8 mouse cellular contexts compared by ENCODE assay signal in genomic region chr4:45949109-45949848, GRCm38 (mm10). TPM values are rescaled to one million over a fixed set of nuclear protein-coding genes. Genes with fewer than 3 reads are reported as not detected.
DNase-seq lines count a peak whose midpoint lies in the region; ATAC-seq lines count a peak whose summit lies in the region.
"Had no signal": no experiment of that assay in that cellular context is flagged by ENCODE, and none has a peak within 500 bp of the region (broad histone marks: within the 10 kb centered on the region; RNA-seq: fewer than 3 reads in every experiment).

No protein-coding gene starts in this region.

- DNase-seq in 3T3-L1 (ENCODE audit: low read depth, low spot score), result peak; percentile 77
- peak; percentile 50 to 52 for DNase-seq in B cell, adult 2 months
- DNase-seq in lung, postnatal 4 days, result peak; percentile 54 to 62
- DNase-seq in cerebellum, postnatal 4 days (ENCODE audit: low spot score in 2 of 2), result no peak
- DNase-seq in neural tube, embryonic 10.5 days (ENCODE audit: extremely low spot score, low spot score), result no peak
- DNase-seq in retina, embryonic 14.5 days (ENCODE audit: low spot score), result no peak
- DNase-seq: liver, embryonic 13.5 days had no signal

- peak; percentile 83 for ATAC-seq in common myeloid progenitor, adult 5-6 weeks (replicated peaks; ENCODE audit: low read depth, poor library complexity, severe bottlenecking)

RNA-seq across cellular contexts. Expression of gene Tdrd7, which starts 15.9 kb away (rescaled TPM):
- total RNA-seq in common myeloid progenitor, adult 5-6 weeks (2017), result 7.5 and 11.1 TPM in 2 replicates

RNA-seq across cellular contexts. Expression of gene Ccdc180, which starts 59.2 kb away (rescaled TPM):
- total RNA-seq in common myeloid progenitor, adult 5-6 weeks (2017), result 0.05 and 0.87 TPM in 2 replicates

Comparison
In these comparisons a context has a peak if more than half of its experiments do, and no peak if none do; other contexts are left out.
1. DNase-seq: peak in 3T3-L1 (single experiment), B cell, adult 2 months (2 of 2) and lung, postnatal 4 days (2 of 2); none in cerebellum, postnatal 4 days (0 of 2), neural tube, embryonic 10.5 days (single experiment) and retina, embryonic 14.5 days (single experiment).